Mouse (Mus musculus) limb, embryonic 12.5 days (tissue): Measurements from ENCODE around the gene Ugt2b34. TPM values are rescaled to one million over a fixed set of nuclear protein-coding genes. Genes with fewer than 3 reads are reported as not detected.

Experiments used
- ATAC-seq: fragments of 200-750 bp; cut with Nextera tagmentation; 2 replicates; pipeline ENCODE4 v1.8.0; 2017; ENCODE audit warnings: low read depth, moderate TSS enrichment; ENCODE audit not compliant: insufficient number of reproducible peaks, insufficient read depth, low FRiP score, low TSS enrichment
- H3K27ac ChIP-seq: fragments of 300-500 bp; sonication (generic); 2 replicates; pipeline ENCODE4 v1.5.1; 2016; ENCODE audit warnings: mild to moderate bottlenecking, moderate library complexity
- H3K27me3 ChIP-seq: fragments of 300-500 bp; sonication (generic); 2 replicates; pipeline ENCODE4 v1.6.1; 2016; ENCODE audit warnings: mild to moderate bottlenecking, moderate library complexity
- H3K36me3 ChIP-seq: fragments of 300-500 bp; sonication (generic); 2 replicates; pipeline ENCODE4 v1.6.1; 2016; ENCODE audit warnings: mild to moderate bottlenecking, moderate library complexity
- H3K4me1 ChIP-seq: fragments of 300-500 bp; sonication (generic); replicated peaks from 2 replicates; pipeline ENCODE4 v1.6.1; 2016
- H3K4me2 ChIP-seq: fragments of 300-500 bp; sonication (generic); 2 replicates; pipeline ENCODE4 v1.6.1; 2016; ENCODE audit warnings: mild to moderate bottlenecking, moderate library complexity
- H3K4me3 ChIP-seq: fragments of 300-500 bp; sonication (generic); replicated peaks from 2 replicates; pipeline ENCODE4 v1.5.1; 2016; ENCODE audit warnings: mild to moderate bottlenecking
- H3K9ac ChIP-seq: fragments of 300-500 bp; sonication (generic); replicated peaks from 2 replicates; pipeline ENCODE4 v1.6.1; 2016; ENCODE audit warnings: mild to moderate bottlenecking, moderate library complexity
- H3K9me3 ChIP-seq: fragments of 300-500 bp; sonication (generic); 2 replicates; pipeline ENCODE4 v1.6.1; 2016; ENCODE audit warnings: mild to moderate bottlenecking, moderate library complexity
- WGBS: fragments of 180-500 bp; shearing (Covaris S2); methylation state at CpG from one replicate; pipeline ENCODE4 v1.1.7; 2016; 5-methylcytosine and 5-hydroxymethylcytosine counted together
- polyA plus RNA-seq: library from polyadenylated mRNA; unstranded; fragments of >200 nt; fragmentation: Nextera tagmentation; extraction: Ambion mirVana; gene quantifications from 2 replicates; pipeline ENCODE4 v1.2.1, GENCODE M21; 2016

Gene Ugt2b34
- not detected in 2 replicates for polyA plus RNA-seq

GRCm38 (mm10) chr5:86906758-86907157 lies at the start of gene Ugt2b34:
TSS of gene Ugt2b34 (minus strand) at chr5:86906937.
- no peaks in the 10 kb centered on the region for H3K4me1 ChIP-seq
- WGBS: 78% methylated on average over 1 of the region's 1 CpGs
- no peaks in the 10 kb centered on the region for H3K27me3 ChIP-seq
- H3K27ac ChIP-seq: no peak within 1 kb of the TSS
- no peaks in the 10 kb centered on the region for H3K36me3 ChIP-seq
- H3K4me3 ChIP-seq: no peak within 1 kb of the TSS
- ATAC-seq: no peak
- H3K9ac ChIP-seq: no peak within 1 kb of the TSS
- H3K4me2 ChIP-seq: no peak within 1 kb of the TSS
- no peaks in the 10 kb centered on the region for H3K9me3 ChIP-seq

- H3K27me3 ChIP-seq: no peaks in the 10 kb centered on the region
- no peak overlapping the region for H3K4me3 ChIP-seq
- H3K4me2 ChIP-seq: no peak overlapping the region
- no peak overlapping the region for H3K27ac ChIP-seq
- H3K36me3 ChIP-seq: no peaks in the 10 kb centered on the region
- H3K9me3 ChIP-seq: 0 out of 2 replicates have a peak, but pooled peaks cover 2% of the 10 kb centered on the region
- WGBS: 80% methylated on average over 2 of the region's 2 CpGs
- H3K4me1 ChIP-seq: no peaks in the 10 kb centered on the region
- H3K9ac ChIP-seq: no peak overlapping the region
- ATAC-seq: no peak
Measured at GRCm38 (mm10) chr5:86942111-86942510, 35.4 kb upstream of the Ugt2b34 start.

DNA sequence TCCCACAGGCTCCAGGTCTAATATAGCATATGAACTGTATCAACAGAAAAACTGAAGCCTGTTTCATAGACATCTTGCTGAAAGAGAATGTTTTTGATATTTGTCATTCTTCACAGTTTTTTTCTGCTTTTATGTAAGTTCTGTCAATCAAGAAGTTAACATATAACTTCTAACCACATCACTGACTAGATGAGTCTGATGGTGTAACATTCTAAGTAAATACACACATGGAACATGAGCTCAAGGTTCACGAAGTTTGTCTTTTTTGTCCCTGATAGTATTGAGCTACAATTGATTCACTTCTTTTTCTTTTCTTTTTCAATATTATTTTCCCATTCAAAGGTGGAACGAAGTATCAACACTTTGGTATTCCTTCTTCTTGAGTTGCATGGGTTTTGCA lies 19.7 kb upstream of the Ugt2b34 start, which contains the start of gene Ugt2b1:
Gene Ugt2b1, minus strand, starts transcription at position 105 of the 400 bp plus-strand sequence.
- H3K27ac ChIP-seq: no peak within 1 kb of the TSS
- H3K9ac ChIP-seq: no peak within 1 kb of the TSS
- H3K4me1 ChIP-seq: no peaks in the 10 kb centered on the region
- no peak for ATAC-seq
- H3K4me2 ChIP-seq: no peak within 1 kb of the TSS
- no peaks in the 10 kb centered on the region for H3K27me3 ChIP-seq
- H3K4me3 ChIP-seq: no peak within 1 kb of the TSS
- 81% methylated on average over 2 of the region's 2 CpGs for WGBS
- no peaks in the 10 kb centered on the region for H3K36me3 ChIP-seq
- no peaks in the 10 kb centered on the region for H3K9me3 ChIP-seq

- ATAC-seq: no peak
- Histone ChIP-seq H3K4me2 (no peak overlapping the region), H3K27ac (no peak overlapping the region), H3K36me3 (no peaks in the 10 kb centered on the region), H3K9me3 (no peaks in the 10 kb centered on the region), H3K9ac (no peak overlapping the region), H3K4me3 (no peak overlapping the region), H3K27me3 (no peaks in the 10 kb centered on the region), H3K4me1 (no peaks in the 10 kb centered on the region)
- WGBS: 75% methylated on average over 3 of the region's 3 CpGs
Measured at GRCm38 (mm10) chr5:86920661-86921233, 14.0 kb upstream of the Ugt2b34 start.

DNA sequence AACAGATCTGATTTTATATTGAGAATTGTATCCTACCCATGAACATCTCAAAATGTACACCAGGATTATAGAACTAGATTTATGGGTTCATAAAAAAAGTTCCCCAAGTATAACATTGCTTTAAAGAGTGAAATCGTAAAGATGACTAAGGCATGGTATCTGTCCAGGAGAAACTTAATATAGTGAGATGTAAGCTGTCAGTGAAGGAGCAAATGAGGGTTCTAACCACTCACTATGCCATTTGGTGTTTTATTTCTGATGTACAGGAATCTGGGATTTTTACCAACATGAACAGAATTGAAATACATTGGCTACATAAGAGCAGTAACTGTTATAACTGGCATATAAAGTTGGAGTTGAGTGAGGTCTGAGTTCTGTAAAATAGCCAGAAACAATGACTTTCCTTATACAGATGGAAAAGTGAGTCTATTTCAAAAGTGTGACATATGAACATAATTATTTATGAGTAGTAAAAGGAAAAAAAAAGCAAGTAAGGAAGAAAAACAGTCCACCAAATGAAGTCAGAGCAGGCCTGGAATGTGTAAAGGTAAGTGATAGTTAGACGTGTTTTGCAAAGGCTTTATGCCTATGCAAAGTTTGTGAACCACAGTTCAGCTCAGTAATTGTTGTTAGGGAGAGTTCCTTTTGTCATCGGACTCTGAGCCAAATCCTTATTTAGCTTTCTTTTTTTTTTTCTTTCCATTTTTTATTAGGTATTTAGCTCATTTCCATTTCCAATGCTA lies 4.8 kb upstream of the Ugt2b34 start:
- no peak overlapping the region for H3K4me2 ChIP-seq
- H3K4me1 ChIP-seq: no peaks in the 10 kb centered on the region
- no peak overlapping the region for H3K27ac ChIP-seq
- H3K36me3 ChIP-seq: no peaks in the 10 kb centered on the region
- no peaks in the 10 kb centered on the region for H3K9me3 ChIP-seq
- no peaks in the 10 kb centered on the region for H3K27me3 ChIP-seq
- ATAC-seq: no peak
- WGBS: 69% methylated on average over 3 of the region's 3 CpGs
- H3K9ac ChIP-seq: no peak overlapping the region
- H3K4me3 ChIP-seq: no peak overlapping the region

GRCm38 (mm10) chr5:86910770-86911169 lies 4.0 kb upstream of the Ugt2b34 start:
- WGBS: 69% methylated on average over 1 of the region's 1 CpGs
- Histone ChIP-seq H3K27ac (no peak overlapping the region), H3K4me3 (no peak overlapping the region), H3K9me3 (no peaks in the 10 kb centered on the region), H3K4me2 (no peak overlapping the region), H3K27me3 (no peaks in the 10 kb centered on the region), H3K4me1 (no peaks in the 10 kb centered on the region), H3K36me3 (no peaks in the 10 kb centered on the region), H3K9ac (no peak overlapping the region)
- ATAC-seq: no peak

DNA sequence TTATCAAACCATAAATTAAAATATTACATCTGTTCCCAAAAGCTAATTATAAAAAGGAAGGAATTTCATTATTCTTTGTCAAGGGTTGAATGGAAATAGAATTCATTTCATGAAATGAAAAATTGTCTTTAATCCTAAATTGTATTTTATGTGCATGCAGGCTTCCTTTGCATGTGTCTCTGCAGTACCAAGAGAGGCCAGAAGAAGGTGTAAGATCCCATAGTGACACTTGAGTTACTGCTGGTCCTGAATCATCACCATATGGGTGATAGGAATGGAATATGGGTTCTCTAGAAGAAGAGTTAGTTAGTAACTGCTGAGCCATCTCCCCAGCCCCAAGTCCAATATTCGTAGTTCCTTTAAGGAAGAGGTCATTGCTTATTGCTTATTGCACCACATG lies 16.8 kb downstream of the Ugt2b34 start:
- Histone ChIP-seq H3K9ac (no peak overlapping the region), H3K36me3 (no peaks in the 10 kb centered on the region), H3K4me2 (no peak overlapping the region), H3K27ac (no peak overlapping the region), H3K9me3 (peaks cover 4% of the 10 kb centered on the region; the same call in 1 of the 2 replicates), H3K4me1 (no peaks in the 10 kb centered on the region), H3K27me3 (no peaks in the 10 kb centered on the region), H3K4me3 (no peak overlapping the region)
- ATAC-seq: no peak
- 80% methylated on average over 1 of the region's 1 CpGs for WGBS

DNA sequence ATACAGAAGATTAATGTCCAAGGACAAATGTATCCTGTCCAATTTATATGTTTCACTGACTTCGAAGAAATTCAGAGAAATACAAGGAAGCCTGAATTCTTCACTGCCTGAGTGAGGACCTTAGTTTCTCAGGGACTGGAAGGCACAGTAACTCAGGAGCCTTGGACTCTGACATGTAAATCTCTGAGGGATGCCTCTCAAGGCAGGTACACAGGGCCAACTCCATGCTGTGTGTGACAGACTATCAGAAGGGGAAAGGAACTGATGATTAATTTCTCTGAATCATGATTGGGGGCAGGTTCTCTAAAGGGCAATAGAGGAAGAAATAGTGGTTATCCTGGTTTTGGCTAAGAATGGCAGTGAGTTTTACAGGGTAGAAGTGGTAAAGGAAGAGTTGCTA lies 18.3 kb downstream of the Ugt2b34 start:
- H3K9me3 ChIP-seq: no peaks in the 10 kb centered on the region
- no peaks in the 10 kb centered on the region for H3K36me3 ChIP-seq
- no peaks in the 10 kb centered on the region for H3K4me1 ChIP-seq
- H3K27me3 ChIP-seq: no peaks in the 10 kb centered on the region
- H3K4me3 ChIP-seq: no peak overlapping the region
- H3K27ac ChIP-seq: no peak overlapping the region
- WGBS: 73% methylated on average over 1 of the region's 1 CpGs
- no peak overlapping the region for H3K4me2 ChIP-seq
- ATAC-seq: no peak
- H3K9ac ChIP-seq: no peak overlapping the region

GRCm38 (mm10) chr5:86887081-86887480 lies 19.7 kb downstream of the Ugt2b34 start:
- Histone ChIP-seq H3K27ac (no peak overlapping the region), H3K9ac (no peak overlapping the region), H3K9me3 (peaks cover 4% of the 10 kb centered on the region; the same call in 1 of the 2 replicates), H3K4me1 (no peaks in the 10 kb centered on the region), H3K27me3 (no peaks in the 10 kb centered on the region), H3K4me2 (no peak overlapping the region), H3K36me3 (no peaks in the 10 kb centered on the region), H3K4me3 (no peak overlapping the region)
- WGBS: 90% methylated on average over 1 of the region's 1 CpGs
- ATAC-seq: no peak

- no peak overlapping the region for H3K4me2 ChIP-seq
- WGBS: 44% methylated on average over 3 of the region's 3 CpGs
Measured at GRCm38 (mm10) chr5:86886620-86887019, 20.1 kb downstream of the Ugt2b34 start.

GRCm38 (mm10) chr5:86871877-86872276 lies 34.9 kb downstream of the Ugt2b34 start:
- no peak overlapping the region for H3K9ac ChIP-seq
- no peaks in the 10 kb centered on the region for H3K9me3 ChIP-seq
- no peak for ATAC-seq
- 58% methylated on average over 1 of the region's 1 CpGs for WGBS
- no peaks in the 10 kb centered on the region for H3K36me3 ChIP-seq
- H3K27me3 ChIP-seq: no peaks in the 10 kb centered on the region
- no peak overlapping the region for H3K4me2 ChIP-seq
- no peaks in the 10 kb centered on the region for H3K4me1 ChIP-seq
- H3K4me3 ChIP-seq: no peak overlapping the region
- H3K27ac ChIP-seq: no peak overlapping the region

More at GRCm38 (mm10) chr5:86886620-86887019, 20.1 kb downstream of the Ugt2b34 start:
- Histone ChIP-seq H3K27me3 (no peaks in the 10 kb centered on the region), H3K4me3 (no peak overlapping the region), H3K27ac (no peak overlapping the region), H3K9ac (no peak overlapping the region), H3K4me1 (no peaks in the 10 kb centered on the region), H3K36me3 (no peaks in the 10 kb centered on the region), H3K9me3 (peaks cover 4% of the 10 kb centered on the region; the same call in 1 of the 2 replicates)
- ATAC-seq: no peak
